Mouse (Mus musculus): ENCODE measurements around the gene Rad51c.
"Not testable (repeated sequence)": the region's sequence is repeated elsewhere in the genome, so short reads cannot be mapped to it uniquely, and the experiment has no call there.

DNA sequence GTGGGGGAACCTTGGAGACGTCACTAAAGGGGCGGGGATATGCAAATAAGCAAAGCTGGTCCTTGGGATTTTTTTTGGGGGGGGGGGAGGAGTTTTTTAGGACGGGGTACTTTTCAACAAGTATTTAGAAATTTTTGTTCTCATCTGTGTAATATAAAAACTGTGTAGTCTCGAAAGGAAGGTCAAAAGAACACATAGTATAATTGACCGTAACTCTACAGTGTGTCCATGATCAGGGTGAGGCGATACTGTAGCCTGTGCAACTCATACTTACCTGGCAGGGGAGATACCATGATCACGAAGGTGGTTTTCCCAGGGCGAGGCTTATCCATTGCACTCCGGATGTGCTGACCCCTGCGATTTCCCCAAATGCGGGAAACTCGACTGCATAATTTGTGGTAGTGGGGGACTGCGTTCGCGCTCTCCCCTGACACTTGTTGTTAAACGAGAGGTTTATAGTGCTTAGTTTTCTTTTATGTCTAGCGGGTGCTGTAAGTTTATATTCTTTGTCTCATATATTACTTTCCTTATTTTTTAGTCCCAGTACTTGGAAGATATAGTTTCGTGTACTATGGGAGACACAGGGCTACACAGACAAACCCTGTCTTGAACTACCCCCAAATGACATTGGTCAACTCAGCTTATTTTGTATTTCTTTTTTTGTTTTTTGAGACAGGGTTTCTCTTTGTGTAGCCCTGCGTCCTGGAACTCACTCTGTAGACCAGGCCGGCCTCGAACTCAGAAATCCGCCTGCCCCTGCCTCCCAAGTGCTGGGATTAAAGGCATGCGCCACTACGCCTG lies 21.9 kb upstream of the Rad51c start:
- not testable (repeated sequence) for TF ChIP-seq CTCF (IDR thresholded peaks at IDR 0.05; ENCODE audit: borderline replicate concordance, insufficient read depth, low read length)
- TF ChIP-seq POLR2A (IDR thresholded peaks at IDR 0.05; ENCODE audit: low read depth, low read length) = peak; percentile 99
